Comparison of ENCODE assay signal across 7 mouse cellular contexts in genomic region chr9:121757835-121758814, GRCm38 (mm10). TPM values are rescaled to one million over a fixed set of nuclear protein-coding genes. Genes with fewer than 3 reads are reported as not detected.
A peak's percentile ranks its signal among the peaks of the same experiment; 100 is the strongest.
DNase-seq lines count a peak whose midpoint lies in the region; ATAC-seq and TF ChIP-seq lines count a peak whose summit lies in the region.

No protein-coding gene starts in this region.

- no peaks in the 10 kb centered on the region for H3K27me3 ChIP-seq in lung, embryonic 16.5 days (ENCODE audit: control insufficient read depth, insufficient read depth, low read depth, low read length)
- H3K27me3 ChIP-seq in embryonic facial prominence, embryonic 13.5 days, result no peaks in the 10 kb centered on the region
- no peaks in the 10 kb centered on the region for H3K27me3 ChIP-seq in heart, postnatal 0 days (ENCODE audit: control insufficient read depth, insufficient read depth, low read length)
- no peaks in the 10 kb centered on the region for H3K27me3 ChIP-seq in midbrain, embryonic 10.5 days (ENCODE audit: low read depth, poor library complexity, severe bottlenecking)

- H3K36me3 ChIP-seq in lung, embryonic 16.5 days (ENCODE audit: control insufficient read depth, insufficient read depth, low read length), result peaks cover 30% of the 10 kb centered on the region
- H3K36me3 ChIP-seq in embryonic facial prominence, embryonic 13.5 days, result peaks cover 47% of the 10 kb centered on the region
- peaks cover 39% of the 10 kb centered on the region for H3K36me3 ChIP-seq in heart, postnatal 0 days (replicated peaks; ENCODE audit: control insufficient read depth, insufficient read depth, low read length)
- peaks cover 53% of the 10 kb centered on the region for H3K36me3 ChIP-seq in midbrain, embryonic 10.5 days

- no peaks in the 10 kb centered on the region for H3K9me3 ChIP-seq in lung, embryonic 16.5 days (ENCODE audit: control insufficient read depth, low read length)
- H3K9me3 ChIP-seq in embryonic facial prominence, embryonic 13.5 days, result no peaks in the 10 kb centered on the region
- no peaks in the 10 kb centered on the region for H3K9me3 ChIP-seq in heart, postnatal 0 days (replicated peaks; ENCODE audit: control insufficient read depth, low read length)
- H3K9me3 ChIP-seq in midbrain, embryonic 10.5 days (replicated peaks), result no peaks in the 10 kb centered on the region

- 49% methylated on average over 10 of the region's 10 CpGs for WGBS in lung, embryonic 16.5 days
- 51% methylated on average over 10 of the region's 10 CpGs for WGBS in lung, adult 2 months
- WGBS in embryonic facial prominence, embryonic 13.5 days, result 27% methylated on average over 10 of the region's 10 CpGs
- WGBS in heart, postnatal 0 days, result 55% methylated on average over 10 of the region's 10 CpGs
- 56% methylated on average over 10 of the region's 10 CpGs for WGBS in midbrain, embryonic 10.5 days

- H3K9ac ChIP-seq in lung, embryonic 16.5 days (ENCODE audit: low read length), result peak overlapping the region; percentile 93
- H3K9ac ChIP-seq in embryonic facial prominence, embryonic 13.5 days, result peak overlapping the region; percentile 95
- peak overlapping the region; percentile 96; the same call in 1 of the 2 replicates for H3K9ac ChIP-seq in heart, postnatal 0 days (replicated peaks; ENCODE audit: low read depth, low read length)

- no peak for DNase-seq in lung, adult 2 months
- no peak for DNase-seq in heart, postnatal 0 days (ENCODE audit: low spot score)
- no peak for DNase-seq in midbrain, embryonic 10.5 days (ENCODE audit: low spot score)
- no peak for DNase-seq in frontal cortex, postnatal 25 days (ENCODE audit: low spot score in 2 of 2)
- no peak for DNase-seq in thymus, adult 18-20 months

- no peak for TF ChIP-seq CTCF in lung, adult 2 months (IDR thresholded peaks at IDR 0.05; ENCODE audit: insufficient read depth, low read length)
- no peak for TF ChIP-seq CTCF in heart, postnatal 0 days (IDR thresholded peaks at IDR 0.05; ENCODE audit: low read depth)

- peak overlapping the region; percentile 72 for H3K4me2 ChIP-seq in lung, embryonic 16.5 days (ENCODE audit: low read depth, low read length)
- H3K4me2 ChIP-seq in embryonic facial prominence, embryonic 13.5 days, result peak overlapping the region; percentile 76
- H3K4me2 ChIP-seq in heart, postnatal 0 days (ENCODE audit: low read depth, low read length), result peak overlapping the region; percentile 98

- ATAC-seq in lung, embryonic 16.5 days (ENCODE audit: low read depth), result no peak
- ATAC-seq in embryonic facial prominence, embryonic 13.5 days (ENCODE audit: insufficient number of reproducible peaks, insufficient read depth, low FRiP score, low TSS enrichment, low read depth), result peak; percentile 35; the same call in 1 of the 2 replicates
- ATAC-seq in heart, postnatal 0 days (ENCODE audit: insufficient read depth, low read depth), result no peak

- H3K27ac ChIP-seq in lung, embryonic 16.5 days (ENCODE audit: low read length), result no peak overlapping the region
- H3K27ac ChIP-seq in embryonic facial prominence, embryonic 13.5 days, result peak overlapping the region; percentile 91
- H3K27ac ChIP-seq in heart, postnatal 0 days (ENCODE audit: low read depth), result peak overlapping the region; percentile 97; the same call in 1 of the 2 replicates
- no peak overlapping the region for H3K27ac ChIP-seq in midbrain, embryonic 10.5 days (replicated peaks)

- no peak for TF ChIP-seq POLR2A in lung, adult 2 months (IDR thresholded peaks at IDR 0.05; ENCODE audit: borderline replicate concordance, extremely low read depth, low read depth, low read length)

- no peak for TF ChIP-seq EP300 in heart, postnatal 0 days (IDR thresholded peaks at IDR 0.05; ENCODE audit: low read depth)

- peak overlapping the region; percentile 86; the same call in 1 of the 2 replicates for H3K4me3 ChIP-seq in lung, embryonic 16.5 days (ENCODE audit: low read length)
- no peak overlapping the region for H3K4me3 ChIP-seq in lung, adult 2 months (replicated peaks; ENCODE audit: extremely low read depth, low read depth, low read length)
- peak overlapping the region; percentile 87 for H3K4me3 ChIP-seq in embryonic facial prominence, embryonic 13.5 days
- peak overlapping the region; percentile 90; the same call in 1 of the 2 replicates for H3K4me3 ChIP-seq in heart, postnatal 0 days (ENCODE audit: low read depth, low read length)
- peak overlapping the region; percentile 75 for H3K4me3 ChIP-seq in midbrain, embryonic 10.5 days

- H3K4me1 ChIP-seq in lung, embryonic 16.5 days (replicated peaks; ENCODE audit: control insufficient read depth, insufficient read depth, low read length), result peaks cover 19% of the 10 kb centered on the region
- peaks cover 6% of the 10 kb centered on the region for H3K4me1 ChIP-seq in lung, adult 2 months (ENCODE audit: control insufficient read depth, insufficient read depth, low read length)
- peaks cover 49% of the 10 kb centered on the region for H3K4me1 ChIP-seq in embryonic facial prominence, embryonic 13.5 days
- peaks cover 19% of the 10 kb centered on the region for H3K4me1 ChIP-seq in heart, postnatal 0 days (ENCODE audit: control insufficient read depth, insufficient read depth)
- H3K4me1 ChIP-seq in midbrain, embryonic 10.5 days, result peaks cover 48% of the 10 kb centered on the region

RNA-seq across cellular contexts. Expression of gene Zfp651, which starts 1.0 kb away (rescaled TPM):
- polyA plus RNA-seq in lung, embryonic 16.5 days (2015; fragmentation: Nextera tagmentation; extraction: Ambion mirVana), result 7.3 and 7.4 TPM in 2 replicates
- polyA plus RNA-seq in lung, adult 2 months (2012; rRNA removed), result 26.8 and 46.2 TPM in 2 replicates
- 14.0 and 16.5 TPM in 2 replicates for polyA plus RNA-seq in embryonic facial prominence, embryonic 13.5 days (2015; fragmentation: Nextera tagmentation; extraction: Ambion mirVana)
- 34.5 and 69.3 TPM in 2 replicates for total RNA-seq in heart, postnatal 0 days (2014; rRNA removed; ENCODE audit: low replicate concordance)
- 12.1 and 13.2 TPM in 2 replicates for polyA plus RNA-seq in heart, postnatal 0 days (2015; fragmentation: Nextera tagmentation; extraction: Ambion mirVana)
- polyA plus RNA-seq in midbrain, embryonic 10.5 days (2016; fragmentation: Nextera tagmentation; extraction: Ambion mirVana), result 4.8 and 6.6 TPM in 2 replicates

RNA-seq across cellular contexts. Expression of gene Klhl40, which starts 19.3 kb away (rescaled TPM):
- polyA plus RNA-seq in lung, embryonic 16.5 days (2015; fragmentation: Nextera tagmentation; extraction: Ambion mirVana), result 0.57 and 2.2 TPM in 2 replicates
- polyA plus RNA-seq in lung, adult 2 months (2012; rRNA removed), result 0.49 and 4.4 TPM in 2 replicates
- 1.1 and 1.2 TPM in 2 replicates for polyA plus RNA-seq in embryonic facial prominence, embryonic 13.5 days (2015; fragmentation: Nextera tagmentation; extraction: Ambion mirVana)
- total RNA-seq in heart, postnatal 0 days (2014; rRNA removed; ENCODE audit: low replicate concordance), result 20.7 and 28.2 TPM in 2 replicates
- polyA plus RNA-seq in heart, postnatal 0 days (2015; fragmentation: Nextera tagmentation; extraction: Ambion mirVana), result 12.6 and 14.5 TPM in 2 replicates
- 0.15 and 0.16 TPM in 2 replicates for polyA plus RNA-seq in midbrain, embryonic 10.5 days (2016; fragmentation: Nextera tagmentation; extraction: Ambion mirVana)

RNA-seq across cellular contexts. Expression of gene Hhatl, which starts 34.2 kb away (rescaled TPM):
- polyA plus RNA-seq in lung, embryonic 16.5 days (2015; fragmentation: Nextera tagmentation; extraction: Ambion mirVana), result 1.4 and 2.4 TPM in 2 replicates
- polyA plus RNA-seq in lung, adult 2 months (2012; rRNA removed), result 7.4 and 11.0 TPM in 2 replicates
- 0.20 TPM in 1 of 2 replicates, not detected in the other for polyA plus RNA-seq in embryonic facial prominence, embryonic 13.5 days (2015; fragmentation: Nextera tagmentation; extraction: Ambion mirVana)
- total RNA-seq in heart, postnatal 0 days (2014; rRNA removed; ENCODE audit: low replicate concordance), result 62.3 and 75.4 TPM in 2 replicates
- 52.7 and 53.0 TPM in 2 replicates for polyA plus RNA-seq in heart, postnatal 0 days (2015; fragmentation: Nextera tagmentation; extraction: Ambion mirVana)
- polyA plus RNA-seq in midbrain, embryonic 10.5 days (2016; fragmentation: Nextera tagmentation; extraction: Ambion mirVana), result not detected in 2 replicates

RNA-seq across cellular contexts. Expression of gene Nktr, which starts 39.2 kb away (rescaled TPM):
- 61.9 and 69.5 TPM in 2 replicates for polyA plus RNA-seq in lung, embryonic 16.5 days (2015; fragmentation: Nextera tagmentation; extraction: Ambion mirVana)
- polyA plus RNA-seq in lung, adult 2 months (2012; rRNA removed), result 36.6 and 48.6 TPM in 2 replicates
- 70.1 and 84.9 TPM in 2 replicates for polyA plus RNA-seq in embryonic facial prominence, embryonic 13.5 days (2015; fragmentation: Nextera tagmentation; extraction: Ambion mirVana)
- 44.0 and 44.8 TPM in 2 replicates for total RNA-seq in heart, postnatal 0 days (2014; rRNA removed; ENCODE audit: low replicate concordance)
- 30.2 and 31.1 TPM in 2 replicates for polyA plus RNA-seq in heart, postnatal 0 days (2015; fragmentation: Nextera tagmentation; extraction: Ambion mirVana)
- polyA plus RNA-seq in midbrain, embryonic 10.5 days (2016; fragmentation: Nextera tagmentation; extraction: Ambion mirVana), result 56.1 and 59.5 TPM in 2 replicates

RNA-seq across cellular contexts. Expression of gene Ss18l2, which starts 48.0 kb away (rescaled TPM):
- polyA plus RNA-seq in lung, embryonic 16.5 days (2015; fragmentation: Nextera tagmentation; extraction: Ambion mirVana), result 94.0 and 104 TPM in 2 replicates
- 18.4 and 22.2 TPM in 2 replicates for polyA plus RNA-seq in lung, adult 2 months (2012; rRNA removed)
- polyA plus RNA-seq in embryonic facial prominence, embryonic 13.5 days (2015; fragmentation: Nextera tagmentation; extraction: Ambion mirVana), result 115 and 129 TPM in 2 replicates
- 109 and 136 TPM in 2 replicates for total RNA-seq in heart, postnatal 0 days (2014; rRNA removed; ENCODE audit: low replicate concordance)
- 362 and 379 TPM in 2 replicates for polyA plus RNA-seq in heart, postnatal 0 days (2015; fragmentation: Nextera tagmentation; extraction: Ambion mirVana)
- polyA plus RNA-seq in midbrain, embryonic 10.5 days (2016; fragmentation: Nextera tagmentation; extraction: Ambion mirVana), result 91.8 and 103 TPM in 2 replicates

Comparison
In these comparisons a context has a peak if more than half of its experiments do, and no peak if none do; other contexts are left out.
1. H3K27ac ChIP-seq: peak in embryonic facial prominence, embryonic 13.5 days (single experiment) and heart, postnatal 0 days (single experiment); none in lung, embryonic 16.5 days (single experiment) and midbrain, embryonic 10.5 days (single experiment).
2. Peak in every context shown above with its lines, with median percentiles within 50 percentile points of each other: H3K4me2 ChIP-seq and H3K9ac ChIP-seq.